Mouse (Mus musculus): ENCODE measurements around the gene Rgl1. TPM values are rescaled to one million over a fixed set of nuclear protein-coding genes. Genes with fewer than 3 reads are reported as not detected.

Gene Rgl1
- polyA plus RNA-seq, 1 experiment from 2014 or later, result 36.3 TPM

- no peak for ATAC-seq (ENCODE audit: insufficient number of reproducible peaks, low FRiP score, low TSS enrichment, low read depth)
- H3K4me3 ChIP-seq (replicated peaks), result peak overlapping the region; percentile 70
- 0 out of 2 replicates have a peak, but pooled peaks cover 5% of the 10 kb centered on the region for H3K27me3 ChIP-seq
- no peak overlapping the region for H3K27ac ChIP-seq (replicated peaks)
- WGBS, result 44% methylated on average over 9 of the region's 9 CpGs
- H3K36me3 ChIP-seq, result no peaks in the 10 kb centered on the region; the same call in 1 of the 2 replicates
- H3K9me3 ChIP-seq (replicated peaks), result peaks cover 4% of the 10 kb centered on the region; the same call in 1 of the 2 replicates
- no peak overlapping the region for H3K9ac ChIP-seq
- peaks cover 22% of the 10 kb centered on the region for H3K4me1 ChIP-seq
- H3K4me2 ChIP-seq (replicated peaks), result peak overlapping the region; percentile 75
Measured at GRCm38 (mm10) chr1:152622765-152623211, 143.4 kb downstream of the Rgl1 start.

DNA sequence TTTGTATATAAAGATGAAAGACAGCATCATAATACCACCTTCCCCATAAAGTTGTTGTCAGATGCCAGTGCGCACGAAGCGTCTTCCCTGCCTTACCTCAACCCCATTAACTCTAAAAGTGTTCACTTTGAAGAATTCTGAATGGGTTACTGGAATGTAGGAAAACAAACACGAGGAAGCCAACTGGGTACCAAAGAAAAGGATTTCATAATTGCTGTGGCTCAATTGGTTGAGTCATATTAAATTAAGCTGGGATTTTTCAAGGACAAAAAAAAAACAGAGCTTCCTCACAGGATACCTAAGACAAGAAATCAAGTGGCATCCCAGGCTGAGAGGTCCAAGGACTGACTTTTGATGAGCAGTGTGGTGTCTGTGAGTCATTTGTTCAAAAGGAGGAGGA is 144.5 kb downstream of the Rgl1 start:
- 0 out of 2 replicates have a peak, but pooled peaks cover 3% of the 10 kb centered on the region for H3K27me3 ChIP-seq
- no peak overlapping the region for H3K4me2 ChIP-seq (replicated peaks)
- no peak overlapping the region for H3K27ac ChIP-seq (replicated peaks)
- ATAC-seq (ENCODE audit: insufficient number of reproducible peaks, low FRiP score, low TSS enrichment, low read depth), result no peak
- no peak overlapping the region for H3K4me3 ChIP-seq (replicated peaks)
- 77% methylated on average over 4 of the region's 4 CpGs for WGBS
- H3K36me3 ChIP-seq, result no peaks in the 10 kb centered on the region; the same call in 1 of the 2 replicates
- no peak overlapping the region for H3K9ac ChIP-seq
- peaks cover 32% of the 10 kb centered on the region for H3K4me1 ChIP-seq
- peaks cover 4% of the 10 kb centered on the region; the same call in 1 of the 2 replicates for H3K9me3 ChIP-seq (replicated peaks)

DNA sequence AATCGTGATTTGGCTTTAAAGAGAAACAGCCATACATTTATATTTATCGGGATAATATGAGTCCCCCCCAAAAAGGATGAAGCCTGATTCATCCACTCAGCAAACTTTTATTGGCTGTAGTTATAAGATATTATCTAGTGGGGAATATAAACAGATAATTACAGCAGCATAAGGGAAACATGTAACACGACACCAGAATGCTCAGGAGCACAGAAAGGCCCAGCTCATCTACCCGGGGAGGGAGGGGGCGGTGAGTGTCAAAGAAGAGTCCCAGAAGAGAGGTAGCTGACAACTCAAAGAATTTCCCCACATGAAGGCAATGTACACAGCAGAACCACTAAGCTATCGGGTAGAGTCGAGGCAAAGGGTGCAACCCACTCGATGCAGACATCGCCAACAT is 146.8 kb downstream of the Rgl1 start:
- Histone ChIP-seq H3K27me3 (no peaks in the 10 kb centered on the region), H3K4me2 (replicated peaks) (no peak overlapping the region), H3K9me3 (replicated peaks) (peaks cover 4% of the 10 kb centered on the region; the same call in 1 of the 2 replicates), H3K27ac (replicated peaks) (no peak overlapping the region), H3K4me1 (peaks cover 27% of the 10 kb centered on the region), H3K36me3 (no peaks in the 10 kb centered on the region; the same call in 1 of the 2 replicates), H3K4me3 (replicated peaks) (no peak overlapping the region), H3K9ac (no peak overlapping the region)
- WGBS, result 57% methylated on average over 9 of the region's 9 CpGs
- ATAC-seq (ENCODE audit: insufficient number of reproducible peaks, low FRiP score, low TSS enrichment, low read depth), result no peak

DNA sequence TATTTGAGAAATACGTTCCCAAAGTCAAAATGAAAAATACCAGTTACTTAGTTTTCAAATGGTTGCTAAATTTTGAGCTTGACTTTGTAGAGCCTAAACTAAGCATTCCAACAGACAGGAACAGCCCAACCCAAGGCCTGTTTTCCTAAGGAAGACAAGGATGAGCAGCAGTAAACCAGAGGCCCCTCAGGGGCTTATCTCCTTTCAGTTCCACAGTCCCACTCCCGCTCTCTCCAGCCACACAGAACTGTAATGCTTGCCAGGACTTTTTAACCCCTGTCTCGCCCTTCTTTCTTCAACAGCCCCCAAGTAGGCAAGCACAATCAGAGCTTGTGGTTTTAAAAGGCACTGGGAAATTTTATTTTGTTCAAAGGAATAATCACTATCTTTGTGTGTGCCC is 147.3 kb downstream of the Rgl1 start:
- Histone ChIP-seq H3K36me3 (peaks cover 3% of the 10 kb centered on the region; the same call in 1 of the 2 replicates), H3K27ac (replicated peaks) (no peak overlapping the region), H3K4me1 (peaks cover 27% of the 10 kb centered on the region), H3K4me3 (replicated peaks) (no peak overlapping the region), H3K27me3 (no peaks in the 10 kb centered on the region), H3K4me2 (replicated peaks) (no peak overlapping the region), H3K9ac (no peak overlapping the region), H3K9me3 (replicated peaks) (peaks cover 4% of the 10 kb centered on the region; the same call in 1 of the 2 replicates)
- no peak for ATAC-seq (ENCODE audit: insufficient number of reproducible peaks, low FRiP score, low TSS enrichment, low read depth)
- WGBS, result 64% methylated on average over 3 of the region's 3 CpGs

DNA sequence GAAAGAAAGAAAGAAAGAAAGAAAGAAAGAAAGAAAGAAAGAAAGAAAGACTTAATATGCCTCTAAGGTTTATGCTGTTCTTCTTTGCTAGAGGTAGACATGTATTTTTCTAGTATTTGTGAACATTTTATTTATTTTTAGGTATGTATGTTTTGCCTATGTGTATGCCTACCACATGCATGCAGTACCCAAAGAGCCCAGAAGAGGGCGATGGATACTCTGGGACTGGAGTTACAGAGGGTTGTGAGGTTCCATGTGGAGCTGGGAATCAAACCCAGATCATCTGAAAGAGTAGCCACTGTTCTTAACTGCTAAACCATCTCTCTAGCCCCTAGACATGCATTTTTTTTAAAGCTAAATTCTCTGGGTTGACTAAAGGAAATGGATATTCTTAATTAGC is 147.8 kb downstream of the Rgl1 start:
- ATAC-seq (ENCODE audit: insufficient number of reproducible peaks, low FRiP score, low TSS enrichment, low read depth), result no peak
- Histone ChIP-seq H3K4me1 (peaks cover 22% of the 10 kb centered on the region), H3K27ac (replicated peaks) (no peak overlapping the region), H3K36me3 (peaks cover 6% of the 10 kb centered on the region; the same call in 1 of the 2 replicates), H3K4me2 (replicated peaks) (no peak overlapping the region), H3K27me3 (no peaks in the 10 kb centered on the region), H3K4me3 (replicated peaks) (no peak overlapping the region), H3K9ac (no peak overlapping the region), H3K9me3 (replicated peaks) (peaks cover 4% of the 10 kb centered on the region; the same call in 1 of the 2 replicates)
- 59% methylated on average over 1 of the region's 1 CpGs for WGBS

- ATAC-seq (ENCODE audit: insufficient number of reproducible peaks, low FRiP score, low TSS enrichment, low read depth), result no peak
- H3K36me3 ChIP-seq, result peaks cover 6% of the 10 kb centered on the region; the same call in 1 of the 2 replicates
- WGBS, result 72% methylated on average over 10 of the region's 10 CpGs
- H3K27me3 ChIP-seq, result no peaks in the 10 kb centered on the region
- peaks cover 16% of the 10 kb centered on the region; the same call in 1 of the 2 replicates for H3K4me1 ChIP-seq
- no peak overlapping the region for H3K4me2 ChIP-seq (replicated peaks)
- no peak overlapping the region for H3K4me3 ChIP-seq (replicated peaks)
- H3K9ac ChIP-seq, result no peak overlapping the region
- no peak overlapping the region for H3K27ac ChIP-seq (replicated peaks)
- peaks cover 4% of the 10 kb centered on the region; the same call in 1 of the 2 replicates for H3K9me3 ChIP-seq (replicated peaks)
Measured at GRCm38 (mm10) chr1:152617745-152618342, 148.3 kb downstream of the Rgl1 start.

- H3K9me3 ChIP-seq (replicated peaks), result peaks cover 4% of the 10 kb centered on the region; the same call in 1 of the 2 replicates
- H3K36me3 ChIP-seq, result peaks cover 6% of the 10 kb centered on the region; the same call in 1 of the 2 replicates
- H3K27ac ChIP-seq (replicated peaks), result no peak overlapping the region
- H3K4me3 ChIP-seq (replicated peaks), result no peak overlapping the region
- no peak overlapping the region for H3K4me2 ChIP-seq (replicated peaks)
- no peaks in the 10 kb centered on the region for H3K27me3 ChIP-seq
- no peak for ATAC-seq (ENCODE audit: insufficient number of reproducible peaks, low FRiP score, low TSS enrichment, low read depth)
- peaks cover 11% of the 10 kb centered on the region; the same call in 1 of the 2 replicates for H3K4me1 ChIP-seq
- no peak overlapping the region for H3K9ac ChIP-seq
Measured at GRCm38 (mm10) chr1:152616777-152617057, 149.4 kb downstream of the Rgl1 start.

GRCm38 (mm10) chr1:152615987-152616776 is 150.0 kb downstream of the Rgl1 start:
- WGBS, result 74% methylated on average over 10 of the region's 10 CpGs
- Histone ChIP-seq H3K27ac (replicated peaks) (no peak overlapping the region), H3K9ac (no peak overlapping the region), H3K36me3 (peaks cover 6% of the 10 kb centered on the region; the same call in 1 of the 2 replicates), H3K4me2 (replicated peaks) (no peak overlapping the region), H3K4me1 (peaks cover 11% of the 10 kb centered on the region; the same call in 1 of the 2 replicates), H3K27me3 (no peaks in the 10 kb centered on the region), H3K4me3 (replicated peaks) (no peak overlapping the region), H3K9me3 (replicated peaks) (peaks cover 4% of the 10 kb centered on the region; the same call in 1 of the 2 replicates)
- ATAC-seq (ENCODE audit: insufficient number of reproducible peaks, low FRiP score, low TSS enrichment, low read depth), result no peak

- peaks cover 4% of the 10 kb centered on the region; the same call in 1 of the 2 replicates for H3K9me3 ChIP-seq (replicated peaks)
- H3K27ac ChIP-seq (replicated peaks), result no peak overlapping the region
- H3K4me1 ChIP-seq, result peaks cover 14% of the 10 kb centered on the region; the same call in 1 of the 2 replicates
- no peak overlapping the region for H3K4me3 ChIP-seq (replicated peaks)
- no peak overlapping the region for H3K9ac ChIP-seq
- H3K4me2 ChIP-seq (replicated peaks), result no peak overlapping the region
- ATAC-seq (ENCODE audit: insufficient number of reproducible peaks, low FRiP score, low TSS enrichment, low read depth), result no peak
- peaks cover 6% of the 10 kb centered on the region; the same call in 1 of the 2 replicates for H3K36me3 ChIP-seq
- 62% methylated on average over 7 of the region's 7 CpGs for WGBS
- H3K27me3 ChIP-seq, result no peaks in the 10 kb centered on the region
Measured at GRCm38 (mm10) chr1:152614743-152615380, 151.3 kb downstream of the Rgl1 start.

GRCm38 (mm10) chr1:152613158-152613857 is 152.8 kb downstream of the Rgl1 start:
- 0 out of 2 replicates have a peak, but pooled peaks cover 6% of the 10 kb centered on the region for H3K36me3 ChIP-seq
- no peak overlapping the region for H3K4me2 ChIP-seq (replicated peaks)
- no peak overlapping the region for H3K27ac ChIP-seq (replicated peaks)
- peaks cover 18% of the 10 kb centered on the region; the same call in 1 of the 2 replicates for H3K4me1 ChIP-seq
- no peaks in the 10 kb centered on the region for H3K27me3 ChIP-seq
- 83% methylated on average over 16 of the region's 16 CpGs for WGBS
- ATAC-seq (ENCODE audit: insufficient number of reproducible peaks, low FRiP score, low TSS enrichment, low read depth), result no peak
- H3K4me3 ChIP-seq (replicated peaks), result no peak overlapping the region
- H3K9me3 ChIP-seq (replicated peaks), result no peaks in the 10 kb centered on the region
- H3K9ac ChIP-seq, result no peak overlapping the region

Data from embryonic facial prominence, embryonic 15.5 days (tissue).